Mouse (Mus musculus) liver, adult (tissue): ENCODE measurements at regions not wholly inside any gene's neighbourhood (a gene's known extent, or its start where the extent isn't known, plus 50 kb on each side); places are given as distances from the start of the nearest gene placed in this dataset.

Experiments used
- GATA4 ChIP-seq: IDR thresholded peaks from 2 replicates; pipeline ENCODE4 v1.6.1; 2014; ENCODE audit warnings: mild to moderate bottlenecking, low read length; ENCODE audit not compliant: insufficient replicate concordance

GRCm38 (mm10) chr10:8007286-8007989 is 51.4 kb upstream of the Tab2 start:
- no peak for TF ChIP-seq GATA4
